8 mouse cellular contexts compared by ENCODE assay signal in genomic region chr12:84361555-84362489, GRCm38 (mm10). TPM values are rescaled to one million over a fixed set of nuclear protein-coding genes. Genes with fewer than 3 reads are reported as not detected.
DNase-seq lines count a peak whose midpoint lies in the region; ATAC-seq lines count a peak whose summit lies in the region.

Gene Coq6 (plus strand): TSS chr12:84361657.
Gene Fam161b (minus strand): TSS chr12:84361833.

- H3K27me3 ChIP-seq in hindbrain, embryonic 14.5 days (ENCODE audit: control insufficient read depth, insufficient read depth, low read length) = no peaks in the 10 kb centered on the region

- peaks cover 18% of the 10 kb centered on the region for H3K4me1 ChIP-seq in hindbrain, embryonic 14.5 days (replicated peaks; ENCODE audit: control insufficient read depth, insufficient read depth, low read length)

- H3K27ac ChIP-seq in hindbrain, embryonic 14.5 days = peak within 1 kb of the TSS; percentile 60

- peak within 1 kb of the TSS; percentile 67 for H3K4me2 ChIP-seq in hindbrain, embryonic 14.5 days (replicated peaks)

- no peaks in the 10 kb centered on the region for H3K9me3 ChIP-seq in hindbrain, embryonic 14.5 days (ENCODE audit: control insufficient read depth, low read length)

- peak within 1 kb of the TSS; percentile 75 for H3K4me3 ChIP-seq in hindbrain, embryonic 14.5 days (replicated peaks; ENCODE audit: low read length)

- peak; percentile 99 for DNase-seq in R1 (ENCODE audit: low read depth, low spot score)
- peak; percentile 91 to 96 for DNase-seq in cerebellum, postnatal 25 days
- peak; percentile 81 to 90 for DNase-seq in frontal cortex, postnatal 25 days (ENCODE audit: low spot score in 2 of 2)
- DNase-seq in hindbrain, embryonic 14.5 days (ENCODE audit: low spot score) = peak; percentile 98
- peak; percentile 91 for DNase-seq in layer of hippocampus, postnatal 36 days
- DNase-seq in lung, postnatal 36 days = peak; percentile 99
- DNase-seq in retina, postnatal 1 day = peak; percentile 100
- DNase-seq in urinary bladder, adult 18-20 months (ENCODE audit: low spot score in 2 of 2) = peak; percentile 85 to 91

- H3K36me3 ChIP-seq in hindbrain, embryonic 14.5 days (replicated peaks; ENCODE audit: control insufficient read depth, insufficient read depth) = peaks cover 13% of the 10 kb centered on the region

- WGBS in hindbrain, embryonic 14.5 days = under 1% methylated on average over 51 of the region's 51 CpGs

- ATAC-seq in hindbrain, embryonic 14.5 days (ENCODE audit: low FRiP score) = peak; percentile 99

- H3K9ac ChIP-seq in hindbrain, embryonic 14.5 days = peak within 1 kb of the TSS; percentile 82

RNA-seq across cellular contexts. Expression of gene Coq6, which starts in this region (rescaled TPM):
- 40.1 and 41.5 TPM in 2 replicates for polyA plus RNA-seq in hindbrain, embryonic 14.5 days (2014; fragmentation: Nextera tagmentation; extraction: Ambion mirVana)
- total RNA-seq in layer of hippocampus, postnatal 36 days (2021) = 10 to 100 TPM; 24.6 to 25.3 TPM

RNA-seq across cellular contexts. Expression of gene Fam161b, which starts in this region (rescaled TPM):
- polyA plus RNA-seq in hindbrain, embryonic 14.5 days (2014; fragmentation: Nextera tagmentation; extraction: Ambion mirVana) = 15.3 and 16.0 TPM in 2 replicates
- total RNA-seq in layer of hippocampus, postnatal 36 days (2021) = 10 to 100 TPM; 11.1 to 12.1 TPM

Comparison
In these comparisons a context has a peak if more than half of its experiments do, and no peak if none do; other contexts are left out.
1. Peak in every context shown above with its lines: DNase-seq, ATAC-seq, H3K4me3 ChIP-seq and H3K27ac ChIP-seq.